Mouse (Mus musculus): ENCODE results near the gene Epb41l4b.

GRCm38 (mm10) chr4:57122166-57122565 lies 21.1 kb downstream of the Epb41l4b start:
- TF ChIP-seq CTCF (IDR thresholded peaks at IDR 0.05; ENCODE audit: low read depth, low read length) (no peak), GATA1 (IDR thresholded peaks at IDR 0.05; ENCODE audit: borderline replicate concordance, low read length) (no peak), TAL1 (conservative IDR thresholded peaks at IDR 0.05; ENCODE audit: low read depth, low read length) (no peak), POLR2AphosphoS5 (IDR thresholded peaks at IDR 0.05; ENCODE audit: insufficient replicate concordance, low read depth, low read length) (no peak), GATA2 (IDR thresholded peaks at IDR 0.05; ENCODE audit: borderline replicate concordance, low read depth, low read length) (no peak)

All from G1E (cell line).